Mouse (Mus musculus) layer of hippocampus, postnatal 14 days (tissue): ENCODE data around the gene Cfap44. TPM values are rescaled to one million over a fixed set of nuclear protein-coding genes. Genes with fewer than 3 reads are reported as not detected.

Source experiments
- DNase-seq, 2 experiments: peaks; one replicate each; pipeline ENCODE4 v3.0.0; 2021 to 2022; ENCODE audit warnings: low spot score in 2 of 2, mixed read lengths in 1 of 2
- long read RNA-seq, 2 experiments: library from polyadenylated mRNA; stranded (forward); transcript quantifications; one replicate each; pipeline ENCODE4 v2.0.0; 2021
- total RNA-seq, 2 experiments: library from RNA; stranded (reverse); gene quantifications; 2 replicates each; pipeline ENCODE4 v1.2.3; 2021

The Cfap44 gene
- total RNA-seq = 10 to 100 TPM in 1 of 2 experiments, 1 to 10 TPM in 1; 8.4 to 10.8 TPM
- long read RNA-seq, experiment 1, partial matches to known transcripts = 0 of 1 reads
- long read RNA-seq, experiment 1, other reads (novel, unspliced or antisense) = 1 of 1 reads
- long read RNA-seq, experiment 2, partial matches to known transcripts = 1 of 3 reads
- long read RNA-seq, experiment 2, other reads (novel, unspliced or antisense) = 1 of 3 reads

DNA sequence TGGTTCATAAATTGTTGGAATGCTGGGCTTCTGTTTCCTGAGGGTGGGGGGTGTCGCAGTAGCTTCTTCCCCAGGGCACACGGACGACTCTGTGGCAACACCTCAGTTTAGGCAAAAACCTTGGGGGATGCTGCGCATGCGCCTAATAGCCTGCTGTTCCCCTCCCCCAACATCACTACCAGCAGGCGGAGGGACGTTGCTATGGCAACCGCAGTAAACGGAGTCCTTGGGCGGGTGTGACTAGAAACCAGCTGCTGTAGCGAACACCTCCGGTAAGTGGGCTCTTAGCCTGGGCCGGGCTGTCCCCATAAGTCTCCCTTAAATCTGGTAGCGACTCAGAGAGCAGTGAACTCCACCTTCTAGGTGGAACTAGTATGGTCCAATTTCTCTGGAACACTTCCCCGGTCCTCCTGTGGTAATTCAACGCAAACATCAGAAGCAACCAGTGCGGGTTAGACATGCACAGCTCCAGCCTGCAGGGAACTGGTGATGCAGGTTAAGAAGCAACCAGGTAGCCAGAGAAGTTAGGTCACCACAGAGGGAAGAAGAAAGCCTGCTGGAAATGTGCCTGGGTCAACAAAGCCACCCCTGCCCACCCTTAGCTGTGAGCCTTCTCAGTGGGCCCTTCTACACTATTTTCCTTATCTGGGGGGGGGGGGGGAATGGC, at the start of gene Cfap44:
Gene Cfap44, plus strand, starts transcription at position 220 of the 667 bp plus-strand sequence.
- peak; percentile 89 to 92 for DNase-seq

DNA sequence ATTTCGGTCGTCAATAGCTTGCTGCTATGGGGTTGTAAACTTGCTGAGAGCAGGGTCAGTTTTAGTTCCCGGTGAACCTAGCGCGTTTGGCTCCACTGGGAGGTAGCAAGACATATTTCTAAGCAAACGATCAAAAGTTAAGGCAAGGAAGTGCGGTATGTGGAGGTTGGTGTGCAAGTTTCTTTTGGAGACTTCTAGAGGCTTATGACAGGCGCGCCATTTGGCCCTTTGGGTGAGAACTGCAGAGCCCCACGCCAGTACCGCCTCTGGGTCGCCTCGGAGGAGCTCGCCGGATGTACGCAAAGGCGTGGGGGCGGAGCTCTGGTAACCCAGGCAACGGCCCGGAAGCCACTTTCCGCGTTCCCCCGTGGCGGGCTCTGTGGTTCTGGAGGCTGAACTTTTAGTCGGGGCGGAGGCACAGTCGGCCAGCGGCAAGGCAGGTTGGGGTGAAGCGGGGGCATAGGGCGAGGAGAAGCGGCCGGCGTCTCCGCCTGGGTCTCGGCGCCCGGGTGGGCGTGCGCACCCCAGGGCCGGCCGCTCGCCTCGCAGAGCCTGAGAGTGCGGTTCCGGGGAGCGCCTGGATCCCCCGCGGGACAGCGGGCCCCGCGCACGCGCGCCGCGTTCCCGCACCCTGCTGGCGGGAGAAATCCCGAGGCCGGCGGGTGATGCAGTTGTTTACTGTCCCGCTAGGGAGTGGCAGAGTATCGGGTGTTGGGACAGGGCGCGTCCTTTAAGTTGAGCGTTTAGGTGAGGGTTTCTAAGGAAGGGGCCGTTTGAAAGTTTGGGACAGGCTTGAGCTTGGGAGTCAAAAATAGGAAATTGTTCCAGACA, 47.3 kb upstream of the Cfap44 start, which contains the start of gene Spice1:
Gene Spice1, plus strand, starts transcription at position 51 of the 831 bp plus-strand sequence.
- DNase-seq = peak; percentile 87 to 93

DNA sequence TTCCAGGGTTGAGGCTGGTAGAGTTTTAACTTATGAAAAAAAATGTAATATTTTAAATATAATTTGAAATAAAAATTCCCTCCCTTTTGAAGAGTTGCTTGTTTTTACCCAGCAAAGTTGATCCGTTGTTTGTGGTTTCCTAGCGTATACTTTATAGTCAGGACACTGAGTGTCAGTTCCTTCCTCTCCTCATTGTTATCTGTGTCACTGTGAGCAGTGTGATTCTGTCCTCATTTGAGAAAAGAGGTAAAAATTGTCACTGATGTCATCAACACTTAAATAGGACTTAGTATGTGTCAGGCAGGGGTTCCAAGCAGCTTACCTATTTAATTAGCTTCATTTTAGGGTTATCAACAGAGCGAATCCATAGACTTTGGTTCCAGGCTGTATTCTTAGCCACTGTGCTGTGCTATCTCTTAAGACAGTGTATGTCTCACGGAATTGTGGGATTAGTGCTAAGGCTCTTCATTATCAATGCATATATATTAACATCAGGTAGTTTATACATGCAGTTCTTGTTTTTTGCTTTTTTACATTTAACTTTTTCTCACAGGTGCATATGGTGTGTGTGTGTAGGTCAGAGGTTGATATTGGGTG, 44.7 kb upstream of the Cfap44 start:
- DNase-seq = no peak

DNA sequence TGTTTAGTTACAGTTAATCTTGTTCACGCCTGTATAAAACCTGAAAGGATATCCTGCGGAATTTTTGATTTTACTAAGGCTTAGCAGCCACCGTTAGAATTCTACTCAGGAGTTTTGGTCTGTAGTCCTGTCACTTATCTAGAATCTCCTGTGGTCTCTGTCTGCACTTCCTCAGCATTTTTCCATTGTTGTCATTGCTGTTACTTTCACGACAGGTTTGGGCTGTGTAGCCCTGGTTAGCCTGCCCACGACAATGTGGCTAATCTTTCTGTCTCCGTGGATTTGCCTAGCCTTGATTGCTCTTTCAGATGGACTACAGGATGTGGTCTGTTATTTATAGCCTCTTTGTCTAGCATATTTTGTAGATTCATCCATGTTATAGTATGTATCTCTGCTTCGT, 38.3 kb upstream of the Cfap44 start:
- no peak for DNase-seq

DNA sequence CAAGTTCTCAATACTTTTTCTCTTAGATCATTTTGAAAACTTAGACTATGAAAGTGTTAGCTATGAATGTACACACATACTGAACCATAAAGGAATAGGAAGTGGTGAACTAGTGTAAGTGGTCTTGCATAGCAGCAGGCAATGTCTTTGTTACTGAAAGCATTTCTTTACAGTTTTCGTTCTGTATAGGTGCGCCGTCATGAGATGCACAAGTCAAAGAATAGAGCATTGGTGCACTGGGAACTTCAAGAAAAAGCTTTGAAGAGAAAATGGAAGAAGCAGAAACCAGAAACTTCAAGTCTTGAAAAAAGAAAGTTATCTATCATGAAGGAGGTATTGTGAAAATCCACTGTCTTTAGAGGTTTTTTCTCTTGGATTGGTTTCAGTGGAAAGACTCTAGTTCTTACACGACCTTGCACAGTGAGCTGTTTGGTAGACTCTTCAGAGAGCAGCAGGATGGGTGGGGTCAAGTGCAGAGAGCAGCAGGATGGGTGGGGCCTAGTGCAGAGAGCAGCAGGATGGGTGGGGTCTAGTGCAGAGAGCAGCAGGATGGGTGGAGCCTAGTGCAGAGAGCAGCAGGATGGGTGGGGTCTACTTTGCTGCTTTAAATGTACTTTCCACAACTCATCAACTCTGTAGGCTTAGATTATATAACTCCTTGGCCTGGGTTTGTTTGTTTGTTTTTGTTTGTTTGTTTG, 36.9 kb upstream of the Cfap44 start:
- DNase-seq = no peak

DNA sequence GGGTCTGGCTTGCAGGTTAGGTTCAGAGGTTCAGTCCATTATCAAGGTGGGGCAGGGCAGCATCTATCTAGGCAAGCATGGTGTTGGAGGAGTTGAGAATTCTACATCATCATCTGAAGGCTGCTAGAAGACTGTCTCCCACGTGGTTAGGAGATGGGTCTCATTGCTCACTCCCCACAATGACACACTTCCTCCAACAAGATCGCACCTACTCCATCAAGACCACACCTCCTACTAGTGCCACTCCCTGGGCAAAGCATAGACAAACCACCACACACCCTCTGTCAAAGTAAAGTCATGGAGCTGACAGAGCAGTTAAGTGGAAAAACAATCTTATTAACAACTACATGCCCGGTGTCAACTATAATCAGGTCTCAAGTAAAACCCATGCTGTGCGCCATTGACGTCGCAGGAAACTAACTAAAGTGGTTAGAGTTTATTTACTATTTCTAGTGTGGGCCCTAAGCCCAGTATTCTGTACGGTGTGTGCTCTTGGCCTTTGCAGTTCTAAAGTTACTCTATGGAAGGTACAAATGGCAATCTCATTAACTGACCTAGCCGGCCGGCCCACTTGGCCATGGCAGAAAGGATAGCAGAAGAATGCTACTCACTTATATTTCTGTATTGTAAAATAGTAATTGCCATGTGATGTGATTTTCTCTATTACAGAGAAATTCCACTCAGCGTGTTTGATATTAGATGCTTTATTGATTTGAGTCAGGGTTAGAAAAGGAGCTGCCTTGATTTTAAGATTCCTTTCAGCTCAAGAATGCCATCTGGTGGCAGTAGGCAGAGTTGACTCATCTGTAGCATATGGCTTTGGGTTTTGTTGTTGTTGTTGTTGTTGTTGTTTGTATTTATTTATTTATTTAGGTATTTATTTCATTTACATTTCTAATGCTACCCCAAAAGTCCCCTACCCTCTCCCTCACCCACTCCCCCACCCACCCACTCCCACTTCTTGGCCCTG, 32.4 kb upstream of the Cfap44 start:
- peak; percentile 6 to 41 for DNase-seq

DNA sequence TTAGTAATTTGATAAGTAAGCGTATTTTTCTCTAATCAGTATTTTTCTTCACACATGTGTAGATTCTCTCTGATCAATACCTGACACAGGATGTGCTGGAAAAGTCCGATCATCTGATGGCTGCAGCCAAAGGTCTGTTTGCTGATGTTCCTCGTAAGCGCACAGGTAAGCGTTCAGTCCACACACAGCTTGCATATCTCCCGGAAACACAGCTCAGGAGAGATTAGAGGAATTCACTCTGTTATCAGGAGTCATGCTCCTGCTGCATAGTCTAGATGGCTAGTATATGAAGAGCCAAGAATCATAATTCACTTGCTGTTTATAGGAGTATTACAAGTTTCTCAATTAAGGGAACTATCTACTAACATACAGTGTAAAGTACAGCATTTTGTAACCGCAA, 29.1 kb upstream of the Cfap44 start:
- DNase-seq = no peak

DNA sequence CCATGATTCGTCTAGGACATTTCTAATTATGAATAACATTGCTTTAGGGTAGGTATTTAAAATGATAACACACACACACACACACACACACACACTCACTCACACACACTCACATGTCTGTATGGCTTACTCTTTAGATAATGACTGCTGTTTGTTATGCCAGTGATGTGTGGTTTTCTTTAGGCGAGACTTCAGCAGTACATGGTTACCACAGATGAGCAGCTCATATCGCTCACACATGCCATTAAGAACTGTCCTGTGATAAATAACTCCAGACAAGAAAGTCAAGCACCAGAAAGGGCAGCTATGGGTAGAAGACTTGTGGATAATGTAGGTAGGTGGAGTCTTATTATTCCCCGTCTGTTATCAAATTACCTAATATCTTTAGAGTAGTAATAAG, 19.1 kb upstream of the Cfap44 start:
- DNase-seq = no peak

DNA sequence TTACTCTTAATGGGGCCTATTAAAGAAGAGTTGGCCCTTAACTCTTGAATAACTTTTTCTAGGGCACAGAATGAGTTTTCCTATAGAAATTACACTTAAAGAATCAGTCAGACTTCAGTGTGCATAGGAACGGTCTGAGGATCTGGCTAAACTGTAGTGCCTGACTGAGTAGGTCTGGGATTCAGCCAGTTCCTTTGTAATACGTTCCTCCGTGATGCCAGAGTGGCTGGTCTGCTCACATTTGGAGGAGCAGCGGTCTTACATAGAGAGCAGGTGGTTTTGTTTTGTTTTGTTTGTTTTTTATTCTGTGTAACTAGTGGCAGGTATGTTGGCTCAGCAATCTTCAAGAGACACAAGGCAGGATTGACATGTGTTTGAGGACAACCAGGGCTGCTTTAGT, 14.6 kb upstream of the Cfap44 start:
- DNase-seq = no peak

DNA sequence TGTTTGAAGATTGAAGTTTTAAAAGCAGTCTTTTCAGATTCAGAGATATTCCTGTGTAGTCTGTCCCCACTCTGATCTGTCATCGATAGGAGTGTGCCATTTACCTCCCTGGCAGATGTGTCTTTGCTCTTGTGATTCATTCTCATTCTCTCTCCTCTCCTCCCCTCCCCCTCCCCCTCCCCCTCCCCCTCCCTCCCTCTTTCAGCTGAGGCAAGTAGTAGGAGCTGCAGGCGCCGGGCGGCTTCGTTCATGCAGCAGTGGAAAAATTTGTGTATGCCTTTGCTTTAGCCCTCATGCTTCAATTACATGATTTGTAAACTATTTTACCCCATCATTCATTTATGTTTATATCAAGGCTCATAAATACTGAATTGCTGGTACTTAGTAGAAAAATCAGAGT, 13.0 kb upstream of the Cfap44 start:
- no peak for DNase-seq

DNA sequence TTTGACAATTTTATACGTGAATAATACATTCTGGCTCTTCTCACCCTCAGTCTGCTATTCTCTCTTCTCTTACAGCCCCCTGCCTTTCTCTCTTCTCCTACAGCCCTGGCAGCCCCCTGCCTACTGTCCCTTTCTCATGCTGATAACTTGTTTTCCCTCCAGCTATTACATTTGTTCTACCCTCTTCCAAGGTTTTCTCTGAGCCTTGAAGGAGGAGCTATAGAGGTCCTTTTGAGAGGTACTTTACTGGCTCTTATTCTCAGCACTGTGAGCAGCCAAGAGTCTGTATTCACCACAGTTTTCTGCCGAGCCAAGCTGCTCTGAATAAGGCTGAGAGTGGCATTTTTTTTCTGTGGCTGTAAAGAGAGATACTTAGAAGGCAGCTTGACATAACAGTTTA, 11.0 kb upstream of the Cfap44 start:
- peak in 1 of 2 experiments; percentile 18 for DNase-seq

DNA sequence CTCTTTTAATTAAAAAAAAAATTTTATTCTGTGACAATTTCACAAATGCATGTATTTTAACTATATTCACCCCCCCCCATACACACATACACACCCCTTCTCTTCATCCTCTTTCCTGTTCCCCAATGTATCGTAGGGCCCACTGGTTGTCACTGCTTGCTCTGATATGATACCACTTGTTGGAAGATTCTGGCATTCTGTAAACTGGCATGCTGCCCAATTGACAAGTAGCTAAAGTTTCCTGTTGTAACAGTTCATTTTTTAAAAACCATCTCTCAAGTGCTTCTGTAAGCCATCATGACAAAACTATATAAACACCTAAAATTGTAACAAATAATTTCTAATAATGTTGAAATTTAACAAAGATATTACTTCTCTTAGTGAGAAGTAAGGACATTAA, 10.3 kb upstream of the Cfap44 start:
- DNase-seq = no peak

DNA sequence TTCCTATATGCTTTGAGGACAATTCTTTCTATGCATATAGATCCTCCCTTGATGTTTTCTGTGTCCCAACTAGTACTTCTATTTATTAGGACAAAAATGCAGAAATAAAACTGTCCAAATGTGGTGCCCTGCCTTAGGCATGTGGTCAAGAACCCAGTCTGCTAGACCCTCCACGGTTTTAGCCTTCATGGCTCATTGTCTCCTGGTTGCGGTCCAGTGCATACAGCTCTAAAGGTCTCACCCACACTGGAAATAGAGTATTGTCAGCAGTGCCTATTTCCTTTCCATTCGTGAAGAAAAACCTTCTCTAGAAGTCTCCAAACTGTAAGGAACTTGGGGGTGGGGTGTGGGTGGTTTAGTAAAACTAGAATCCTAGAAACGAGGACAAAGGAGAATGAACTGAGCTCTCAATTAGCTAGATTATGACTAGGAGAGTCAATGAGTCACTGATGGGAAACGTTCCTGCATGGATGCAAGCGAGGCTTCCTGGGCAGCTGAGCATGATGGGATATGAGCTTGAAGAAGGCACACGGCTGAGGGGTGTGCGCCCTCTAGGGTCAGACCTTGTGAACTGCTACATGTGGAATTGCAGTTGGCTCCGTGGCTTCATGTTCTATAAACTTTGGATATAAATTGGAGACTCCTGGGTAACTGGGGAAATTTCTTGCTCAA, 2.6 kb upstream of the Cfap44 start:
- DNase-seq = peak; percentile 34 to 66

DNA sequence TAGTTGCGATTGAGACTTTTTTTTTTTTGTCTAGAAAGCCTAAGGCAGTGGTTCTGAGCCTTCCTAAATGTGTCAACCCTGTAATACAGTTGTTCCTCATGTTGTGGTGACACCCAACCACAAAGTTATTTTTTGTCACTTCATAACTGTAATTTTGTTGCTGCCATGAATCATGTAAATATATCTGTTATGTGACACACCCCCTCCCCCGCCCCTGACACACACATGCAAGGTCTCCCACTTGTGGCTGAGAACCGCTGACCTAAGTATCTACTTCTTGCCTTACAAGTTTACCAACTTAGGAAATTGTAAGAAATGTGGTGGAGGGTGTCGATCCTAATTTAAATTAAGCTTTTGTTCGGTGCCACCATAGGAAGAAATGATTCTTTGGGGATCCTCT, 10.3 kb downstream of the Cfap44 start:
- DNase-seq = no peak

DNA sequence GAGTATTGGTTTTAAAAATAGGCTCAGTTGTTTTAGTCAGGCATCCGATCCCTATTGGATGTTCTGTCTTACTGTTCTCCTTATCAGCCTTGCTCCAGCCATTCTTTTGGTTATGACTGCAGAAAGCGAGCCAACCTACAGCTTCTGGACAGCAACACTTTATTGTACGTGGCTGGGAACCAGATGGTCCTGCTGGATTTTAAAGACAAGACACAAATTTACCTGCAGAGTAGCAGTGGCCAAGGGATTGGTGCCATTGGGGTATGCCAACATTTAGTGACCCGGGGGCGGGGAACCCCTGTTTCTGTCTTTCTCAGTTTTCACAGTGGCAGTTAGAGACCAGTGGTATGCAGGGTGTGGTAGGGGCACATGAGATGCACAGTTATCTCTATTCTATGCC, 12.6 kb downstream of the Cfap44 start:
- DNase-seq = no peak

DNA sequence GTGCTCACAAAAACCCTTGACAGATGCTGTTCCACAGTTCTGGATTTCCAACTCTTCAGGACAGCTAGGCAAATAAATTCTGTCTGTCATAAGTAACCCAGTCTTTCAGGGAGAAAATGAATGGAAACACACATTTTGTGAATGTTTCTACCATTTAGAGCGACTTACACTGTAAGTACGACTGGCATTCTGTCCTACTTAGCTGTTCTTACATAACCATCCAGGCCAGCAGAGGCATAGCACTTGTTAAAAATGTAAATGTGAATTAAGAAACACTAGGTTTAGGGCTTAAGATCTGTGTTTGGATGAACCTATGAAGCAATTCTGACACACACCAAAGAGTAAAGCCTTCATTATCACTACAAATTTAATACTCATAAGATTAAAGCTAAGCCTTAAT, 13.7 kb downstream of the Cfap44 start:
- DNase-seq = no peak

DNA sequence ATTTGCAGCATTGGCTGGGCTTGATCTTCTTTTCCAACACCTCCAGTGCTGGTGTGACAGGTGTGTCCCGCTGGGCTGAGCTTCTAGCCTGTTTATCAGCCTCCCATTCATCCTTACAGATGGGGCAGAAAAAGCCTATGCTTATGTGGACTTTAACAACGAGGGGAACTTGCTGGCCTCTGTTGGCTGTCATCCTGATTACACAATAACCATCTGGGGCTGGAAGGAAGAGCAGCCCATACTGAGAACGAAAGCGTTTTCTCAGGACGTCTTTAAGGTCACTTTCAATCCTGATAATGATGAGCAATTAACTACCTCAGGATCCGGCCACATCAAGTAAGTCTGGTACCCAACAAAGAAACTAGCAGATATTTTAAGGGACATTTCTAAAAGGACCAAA, 15.6 kb downstream of the Cfap44 start:
- DNase-seq = no peak

DNA sequence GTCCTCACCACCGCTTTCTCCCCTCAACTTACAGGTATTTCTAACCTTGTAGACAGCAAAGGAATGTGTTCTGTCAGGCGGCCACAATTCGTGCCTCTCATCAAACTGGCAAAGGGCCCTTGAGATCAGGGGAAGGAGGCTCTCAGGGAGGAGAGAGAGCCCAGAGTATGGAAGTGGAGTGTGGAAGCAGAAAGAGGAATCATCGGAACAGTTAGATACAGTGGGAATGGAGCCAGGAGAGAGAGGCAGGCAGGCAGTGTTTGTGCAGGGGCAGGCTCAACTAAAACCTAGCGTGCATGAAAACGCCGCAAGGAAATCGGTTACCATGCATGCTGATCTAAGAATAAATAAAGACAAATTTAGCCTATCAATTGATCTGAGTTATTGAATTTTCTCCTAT, 23.0 kb downstream of the Cfap44 start:
- peak in 1 of 2 experiments; percentile 20 for DNase-seq

DNA sequence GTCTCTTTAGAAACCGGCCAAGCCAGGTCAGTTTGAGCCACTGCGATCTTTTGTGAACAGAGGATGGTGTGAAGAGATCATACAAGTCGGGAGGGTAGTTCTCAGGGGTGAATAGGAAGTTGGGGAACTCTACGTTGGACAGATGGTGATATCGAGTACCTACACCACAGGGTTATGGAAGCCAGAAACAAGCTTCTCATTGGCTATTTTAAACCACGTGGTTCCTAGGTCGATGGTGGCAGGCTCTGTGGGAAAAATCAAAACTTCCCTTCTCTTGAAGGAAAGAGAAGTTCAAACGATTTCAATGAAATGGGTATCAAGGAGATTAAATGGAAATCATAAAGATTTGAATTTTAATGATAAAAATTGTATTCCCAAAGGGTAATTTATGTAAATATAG, 27.1 kb downstream of the Cfap44 start:
- no peak for DNase-seq
